Mouse (Mus musculus): ENCODE results near the gene Batf. TPM values are rescaled to one million over a fixed set of nuclear protein-coding genes. Genes with fewer than 3 reads are reported as not detected.
A peak's percentile ranks its signal among the peaks of the same experiment; 100 is the strongest.

The Batf gene
- polyA plus RNA-seq, 1 experiment from 2014 or later = 0.44 TPM

GRCm38 (mm10) chr12:85705831-85706530 is 19.5 kb downstream of the Batf start:
- peak overlapping the region; percentile 61 for H3K4me2 ChIP-seq
- no peak overlapping the region for H3K27ac ChIP-seq (replicated peaks)
- H3K9me3 ChIP-seq (replicated peaks) = no peaks in the 10 kb centered on the region
- WGBS = 23% methylated on average over 17 of the region's 17 CpGs
- ATAC-seq (ENCODE audit: low FRiP score) = no peak
- peaks cover 13% of the 10 kb centered on the region; the same call in 1 of the 2 replicates for H3K4me1 ChIP-seq
- H3K4me3 ChIP-seq (replicated peaks) = peak overlapping the region; percentile 28
- no peaks in the 10 kb centered on the region for H3K36me3 ChIP-seq
- H3K27me3 ChIP-seq (replicated peaks) = peaks cover 19% of the 10 kb centered on the region
- H3K9ac ChIP-seq (replicated peaks) = peak overlapping the region; percentile 20; the same call in 1 of the 2 replicates

- no peak for ATAC-seq (ENCODE audit: low FRiP score)
- WGBS = 86% methylated on average over 4 of the region's 4 CpGs
- no peak overlapping the region for H3K4me2 ChIP-seq
- H3K4me3 ChIP-seq (replicated peaks) = no peak overlapping the region
- peaks cover 13% of the 10 kb centered on the region; the same call in 1 of the 2 replicates for H3K4me1 ChIP-seq
- H3K27ac ChIP-seq (replicated peaks) = no peak overlapping the region
- H3K27me3 ChIP-seq (replicated peaks) = peaks cover 19% of the 10 kb centered on the region
- H3K9ac ChIP-seq (replicated peaks) = no peak overlapping the region
- no peaks in the 10 kb centered on the region for H3K9me3 ChIP-seq (replicated peaks)
- no peaks in the 10 kb centered on the region for H3K36me3 ChIP-seq
Observed at GRCm38 (mm10) chr12:85706906-85707305, 20.4 kb downstream of the Batf start.

DNA sequence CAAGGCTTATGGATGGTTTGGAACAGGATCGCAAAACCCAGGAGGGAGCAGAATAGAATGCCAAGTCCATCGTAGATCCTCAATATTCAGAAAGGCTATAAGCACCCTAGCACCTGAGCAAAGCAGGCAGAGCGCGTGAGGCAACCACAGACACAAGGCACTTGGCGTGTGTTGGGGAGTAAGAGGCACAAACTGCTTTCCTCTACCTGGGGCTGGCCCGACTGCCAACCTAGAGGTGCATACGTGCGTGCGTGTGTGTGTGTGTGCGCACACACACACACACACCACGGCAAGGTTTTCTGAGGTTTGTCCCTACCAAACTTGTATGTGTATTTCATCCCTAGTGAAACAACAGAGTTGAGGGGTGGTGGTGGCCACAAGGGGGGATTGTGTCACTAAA is 20.9 kb downstream of the Batf start:
- Histone ChIP-seq H3K9me3 (replicated peaks) (no peaks in the 10 kb centered on the region), H3K9ac (replicated peaks) (no peak overlapping the region), H3K27ac (replicated peaks) (no peak overlapping the region), H3K36me3 (no peaks in the 10 kb centered on the region), H3K4me3 (replicated peaks) (no peak overlapping the region), H3K27me3 (replicated peaks) (peaks cover 19% of the 10 kb centered on the region), H3K4me1 (peaks cover 13% of the 10 kb centered on the region; the same call in 1 of the 2 replicates), H3K4me2 (no peak overlapping the region)
- ATAC-seq (ENCODE audit: low FRiP score) = no peak
- 91% methylated on average over 11 of the region's 11 CpGs for WGBS

- peaks cover 13% of the 10 kb centered on the region; the same call in 1 of the 2 replicates for H3K4me1 ChIP-seq
- 85% methylated on average over 12 of the region's 12 CpGs for WGBS
- H3K9me3 ChIP-seq (replicated peaks) = no peaks in the 10 kb centered on the region
- ATAC-seq (ENCODE audit: low FRiP score) = no peak
- H3K27ac ChIP-seq (replicated peaks) = no peak overlapping the region
- no peak overlapping the region for H3K4me2 ChIP-seq
- H3K9ac ChIP-seq (replicated peaks) = no peak overlapping the region
- H3K36me3 ChIP-seq = no peaks in the 10 kb centered on the region
- no peak overlapping the region for H3K4me3 ChIP-seq (replicated peaks)
- H3K27me3 ChIP-seq (replicated peaks) = peaks cover 19% of the 10 kb centered on the region
Observed at GRCm38 (mm10) chr12:85708556-85708955, 22.1 kb downstream of the Batf start.

- H3K27me3 ChIP-seq (replicated peaks) = peaks cover 7% of the 10 kb centered on the region; the same call in 1 of the 2 replicates
- no peaks in the 10 kb centered on the region for H3K36me3 ChIP-seq
- no peak overlapping the region for H3K4me2 ChIP-seq
- no peak overlapping the region for H3K4me3 ChIP-seq (replicated peaks)
- H3K27ac ChIP-seq (replicated peaks) = no peak overlapping the region
- WGBS = 81% methylated on average over 7 of the region's 7 CpGs
- peaks cover 4% of the 10 kb centered on the region; the same call in 1 of the 2 replicates for H3K4me1 ChIP-seq
- no peak for ATAC-seq (ENCODE audit: low FRiP score)
- H3K9me3 ChIP-seq (replicated peaks) = no peaks in the 10 kb centered on the region
- no peak overlapping the region for H3K9ac ChIP-seq (replicated peaks)
Observed at GRCm38 (mm10) chr12:85710695-85711094, 24.2 kb downstream of the Batf start.

GRCm38 (mm10) chr12:85712587-85712986 is 26.1 kb downstream of the Batf start:
- H3K36me3 ChIP-seq = no peaks in the 10 kb centered on the region
- 87% methylated on average over 2 of the region's 2 CpGs for WGBS
- no peaks in the 10 kb centered on the region for H3K4me1 ChIP-seq

DNA sequence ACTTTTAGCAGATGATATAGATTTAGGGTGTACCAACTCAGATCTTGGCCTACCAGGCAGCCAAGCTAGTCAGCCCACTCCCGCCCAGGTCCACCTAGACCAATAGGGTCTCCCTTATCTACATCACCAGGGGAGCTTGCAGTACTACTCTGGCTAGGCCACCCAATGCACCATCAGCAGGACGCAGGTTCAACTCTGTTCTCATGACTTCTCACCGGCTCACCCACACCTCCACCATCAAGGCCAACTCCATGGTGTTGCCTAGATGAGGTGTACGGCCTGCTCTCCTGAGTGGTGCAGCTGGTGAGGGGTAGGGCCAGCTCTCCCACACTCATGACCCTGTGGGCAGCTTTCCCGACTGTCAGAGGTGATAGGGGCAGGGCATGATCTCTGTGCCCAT is 27.7 kb downstream of the Batf start:
- no peak overlapping the region for H3K27ac ChIP-seq (replicated peaks)

More at GRCm38 (mm10) chr12:85712587-85712986, 26.1 kb downstream of the Batf start:
- H3K9ac ChIP-seq (replicated peaks) = no peak overlapping the region
- no peaks in the 10 kb centered on the region for H3K27me3 ChIP-seq (replicated peaks)
- H3K9me3 ChIP-seq (replicated peaks) = no peaks in the 10 kb centered on the region
- no peak for ATAC-seq (ENCODE audit: low FRiP score)
- H3K4me2 ChIP-seq = no peak overlapping the region
- H3K4me3 ChIP-seq (replicated peaks) = no peak overlapping the region
- no peak overlapping the region for H3K27ac ChIP-seq (replicated peaks)

DNA sequence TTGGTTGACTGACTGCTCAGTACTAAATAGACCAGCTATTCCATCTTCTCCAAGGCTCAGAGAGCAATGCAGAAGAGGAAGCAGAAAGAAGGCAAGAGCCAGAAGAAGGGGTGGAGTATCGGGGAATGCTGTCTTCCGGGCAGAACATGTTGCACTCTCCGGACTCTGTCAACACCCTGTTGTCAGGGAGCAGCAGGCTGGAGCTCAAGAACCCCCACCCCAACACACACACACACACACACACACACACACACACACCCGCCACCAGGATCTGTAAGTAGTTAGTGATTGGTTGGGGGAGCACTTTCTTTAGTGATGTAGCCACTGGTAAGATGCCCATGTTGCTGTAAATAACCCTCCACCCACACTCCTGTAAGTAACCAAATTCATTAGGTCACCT is 38.8 kb downstream of the Batf start:
- Histone ChIP-seq H3K4me2 (no peak overlapping the region), H3K9ac (replicated peaks) (no peak overlapping the region), H3K4me1 (0 out of 2 replicates have a peak, but pooled peaks cover 2% of the 10 kb centered on the region), H3K4me3 (replicated peaks) (no peak overlapping the region), H3K9me3 (replicated peaks) (no peaks in the 10 kb centered on the region), H3K27me3 (replicated peaks) (no peaks in the 10 kb centered on the region), H3K36me3 (no peaks in the 10 kb centered on the region), H3K27ac (replicated peaks) (no peak overlapping the region)
- 77% methylated on average over 4 of the region's 4 CpGs for WGBS
- ATAC-seq (ENCODE audit: low FRiP score) = no peak

More for the DNA sequence above, 27.7 kb downstream of the Batf start:
- Histone ChIP-seq H3K4me1 (no peaks in the 10 kb centered on the region), H3K27me3 (replicated peaks) (no peaks in the 10 kb centered on the region), H3K9me3 (replicated peaks) (no peaks in the 10 kb centered on the region), H3K4me3 (replicated peaks) (no peak overlapping the region), H3K4me2 (no peak overlapping the region), H3K36me3 (no peaks in the 10 kb centered on the region), H3K9ac (replicated peaks) (no peak overlapping the region)
- no peak for ATAC-seq (ENCODE audit: low FRiP score)
- 96% methylated on average over 5 of the region's 5 CpGs for WGBS

GRCm38 (mm10) chr12:85726729-85727397 is 40.4 kb downstream of the Batf start:
- Histone ChIP-seq H3K4me3 (replicated peaks) (no peak overlapping the region), H3K9me3 (replicated peaks) (no peaks in the 10 kb centered on the region), H3K4me1 (0 out of 2 replicates have a peak, but pooled peaks cover 2% of the 10 kb centered on the region), H3K36me3 (no peaks in the 10 kb centered on the region), H3K4me2 (no peak overlapping the region), H3K27me3 (replicated peaks) (no peaks in the 10 kb centered on the region), H3K9ac (replicated peaks) (no peak overlapping the region), H3K27ac (replicated peaks) (no peak overlapping the region)
- ATAC-seq (ENCODE audit: low FRiP score) = no peak
- WGBS = 70% methylated on average over 6 of the region's 6 CpGs

DNA sequence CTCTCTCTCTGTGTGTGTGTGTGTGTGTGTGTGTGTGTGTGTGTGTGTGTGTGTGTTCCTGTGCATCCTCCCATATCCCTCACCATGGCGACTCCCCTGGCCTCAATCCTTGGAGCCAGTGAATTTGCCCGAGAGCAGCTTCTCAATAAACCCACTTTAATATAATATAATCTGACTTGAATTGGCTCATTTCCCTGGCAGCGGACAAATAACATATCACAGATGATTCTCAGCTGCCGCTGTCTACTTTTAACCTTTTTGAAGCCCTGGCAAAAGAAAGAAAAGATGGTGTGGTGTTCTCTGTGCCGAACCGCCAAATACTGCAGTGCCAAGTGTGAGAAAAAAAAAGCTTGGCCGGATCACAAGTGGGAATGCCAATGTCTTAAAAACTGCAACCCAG is 41.7 kb downstream of the Batf start:
- Histone ChIP-seq H3K27me3 (replicated peaks) (no peaks in the 10 kb centered on the region), H3K4me3 (replicated peaks) (no peak overlapping the region), H3K4me1 (0 out of 2 replicates have a peak, but pooled peaks cover 2% of the 10 kb centered on the region), H3K4me2 (no peak overlapping the region), H3K9me3 (replicated peaks) (no peaks in the 10 kb centered on the region), H3K27ac (replicated peaks) (no peak overlapping the region), H3K9ac (replicated peaks) (no peak overlapping the region), H3K36me3 (no peaks in the 10 kb centered on the region)
- 83% methylated on average over 7 of the region's 7 CpGs for WGBS
- ATAC-seq (ENCODE audit: low FRiP score) = no peak

- no peak overlapping the region for H3K4me3 ChIP-seq (replicated peaks)
- 0 out of 2 replicates have a peak, but pooled peaks cover 2% of the 10 kb centered on the region for H3K4me1 ChIP-seq
- H3K36me3 ChIP-seq = no peaks in the 10 kb centered on the region
- H3K27me3 ChIP-seq (replicated peaks) = no peaks in the 10 kb centered on the region
- no peak overlapping the region for H3K27ac ChIP-seq (replicated peaks)
- 39% methylated on average over 17 of the region's 17 CpGs for WGBS
- ATAC-seq (ENCODE audit: low FRiP score) = no peak
- no peak overlapping the region for H3K9ac ChIP-seq (replicated peaks)
- no peaks in the 10 kb centered on the region for H3K9me3 ChIP-seq (replicated peaks)
- no peak overlapping the region for H3K4me2 ChIP-seq
Observed at GRCm38 (mm10) chr12:85729022-85729944, 42.8 kb downstream of the Batf start.
